Mouse (Mus musculus): Measurements from ENCODE around the gene Tnfrsf8.

Tnfrsf8 gene

DNA sequence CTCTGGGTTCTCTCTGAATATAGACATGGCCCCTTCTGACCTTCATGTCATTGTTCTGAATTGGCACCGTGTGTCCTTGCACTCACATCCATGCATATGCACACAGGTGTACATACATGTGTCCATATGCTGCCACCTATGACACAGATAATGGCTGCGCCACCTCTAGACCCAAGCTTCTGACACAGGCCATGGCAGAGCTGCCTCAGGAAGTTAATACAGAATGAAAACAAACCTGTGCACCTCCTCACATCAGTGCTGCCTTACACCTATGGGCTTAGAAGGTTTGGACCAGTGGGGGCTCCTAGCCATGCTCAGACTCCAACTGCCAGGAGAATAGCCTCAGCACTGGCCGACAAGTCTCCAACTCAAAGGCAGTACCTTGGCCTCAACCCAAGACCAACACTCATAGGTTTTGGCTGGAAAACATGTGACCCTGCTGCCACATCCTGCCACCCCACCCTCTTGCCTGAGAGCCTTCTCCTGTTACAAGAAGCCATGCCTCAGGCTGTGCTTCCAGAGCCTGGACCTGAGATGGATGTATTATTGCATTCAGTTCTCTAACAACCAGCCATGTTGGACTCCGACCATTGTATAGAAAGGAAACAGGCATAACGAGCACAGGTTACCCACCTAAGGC lies 85.3 kb downstream of the Tnfrsf8 start:
- DNase-seq: no peak

DNA sequence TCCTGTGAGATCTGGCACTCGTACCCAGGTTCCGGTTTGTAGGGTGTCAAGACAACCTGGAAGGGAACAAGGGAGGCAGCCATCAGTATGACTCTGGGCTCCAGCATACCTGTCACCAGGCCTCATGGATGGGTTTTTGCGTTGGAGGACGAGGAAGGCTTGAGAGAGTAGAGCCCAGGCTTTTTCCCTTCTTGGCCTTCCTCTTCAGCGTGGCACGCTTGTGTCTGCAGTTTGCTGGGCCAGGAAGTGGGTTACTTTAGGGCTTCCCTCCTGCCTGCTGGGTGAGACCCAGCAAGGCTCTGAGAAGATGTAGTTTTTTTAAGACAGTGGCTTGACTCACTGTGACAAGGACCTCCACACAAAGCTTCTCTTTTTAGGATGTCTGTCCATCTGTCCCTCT lies 85.9 kb downstream of the Tnfrsf8 start:
- no peak for DNase-seq

DNA sequence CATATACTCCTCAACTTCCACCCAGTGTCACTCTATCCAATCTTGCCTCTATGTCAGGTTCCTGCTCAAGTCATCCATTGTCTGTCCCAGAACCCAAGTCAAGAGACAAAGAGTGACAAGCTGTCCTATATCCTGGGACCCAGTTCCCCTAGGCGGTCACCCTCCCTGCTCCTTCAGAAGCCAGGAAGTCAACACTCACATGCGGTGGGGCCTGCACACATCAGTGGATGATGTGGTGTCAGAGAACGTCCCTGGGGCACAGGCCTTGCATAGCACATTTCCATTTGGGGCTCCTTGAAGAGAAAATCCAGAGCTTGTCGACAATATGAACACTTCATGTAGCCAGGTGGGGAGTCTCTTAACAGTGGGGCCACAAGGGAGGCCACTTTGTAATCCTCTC lies 90.4 kb downstream of the Tnfrsf8 start:
- DNase-seq: no peak

DNA sequence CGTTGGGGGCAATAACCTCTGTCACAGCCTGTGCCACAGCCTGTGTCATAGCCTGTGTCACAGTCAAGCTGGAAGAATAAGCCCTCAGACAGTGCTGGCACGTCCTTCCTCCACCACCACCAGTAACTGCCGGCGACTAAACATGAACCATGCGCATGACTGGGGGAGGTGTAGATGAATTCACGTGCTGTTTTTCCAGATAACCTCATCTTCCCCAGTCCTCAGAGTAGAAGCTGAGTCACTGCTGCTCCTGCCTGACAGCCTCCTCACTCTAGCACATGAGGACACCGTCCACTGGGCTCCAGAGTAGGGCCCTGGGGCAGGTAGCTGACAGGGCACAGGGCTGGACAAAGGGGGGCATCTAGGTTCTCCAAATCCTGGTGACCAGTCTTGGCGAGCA lies 92.9 kb downstream of the Tnfrsf8 start:
- DNase-seq: no peak

DNA sequence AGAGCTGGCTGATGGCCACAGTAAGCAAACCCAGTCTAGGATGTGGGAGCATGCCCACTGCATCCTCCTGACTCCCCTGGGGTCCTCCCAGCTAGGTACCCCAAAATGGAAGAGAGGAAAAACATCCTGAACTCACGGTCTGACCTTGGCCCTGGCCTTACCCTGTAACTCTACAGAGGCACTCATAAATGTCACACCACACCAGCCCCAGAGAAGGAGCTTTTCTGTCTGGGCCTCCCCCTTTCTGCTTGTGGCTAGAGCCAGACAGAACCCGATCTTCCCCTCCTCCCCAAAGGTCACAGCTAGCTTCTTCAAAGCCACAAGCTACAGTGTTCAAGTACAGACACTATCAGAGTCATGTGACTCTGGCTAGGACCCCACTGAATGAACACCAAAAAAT lies 93.6 kb downstream of the Tnfrsf8 start:
- DNase-seq: no peak

DNA sequence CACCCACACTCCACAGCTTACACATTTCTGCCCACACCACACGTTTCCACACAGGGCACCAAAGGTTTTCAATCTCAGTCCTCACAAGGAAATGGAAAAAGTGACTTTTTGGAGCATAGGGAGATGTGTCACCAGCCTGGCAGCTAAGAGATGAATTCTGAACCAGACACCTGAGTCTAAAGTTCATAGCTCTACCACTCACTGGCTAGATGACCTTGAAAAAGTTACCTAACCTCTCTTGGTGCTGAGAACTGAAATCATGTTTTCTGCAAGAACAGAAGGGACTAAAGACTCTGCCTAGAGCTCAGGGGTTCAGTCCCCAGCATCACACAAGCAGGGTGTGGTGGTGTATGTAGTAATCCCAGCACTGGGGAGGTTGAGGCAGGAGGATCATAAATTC lies 95.0 kb downstream of the Tnfrsf8 start:
- no peak for DNase-seq

DNA sequence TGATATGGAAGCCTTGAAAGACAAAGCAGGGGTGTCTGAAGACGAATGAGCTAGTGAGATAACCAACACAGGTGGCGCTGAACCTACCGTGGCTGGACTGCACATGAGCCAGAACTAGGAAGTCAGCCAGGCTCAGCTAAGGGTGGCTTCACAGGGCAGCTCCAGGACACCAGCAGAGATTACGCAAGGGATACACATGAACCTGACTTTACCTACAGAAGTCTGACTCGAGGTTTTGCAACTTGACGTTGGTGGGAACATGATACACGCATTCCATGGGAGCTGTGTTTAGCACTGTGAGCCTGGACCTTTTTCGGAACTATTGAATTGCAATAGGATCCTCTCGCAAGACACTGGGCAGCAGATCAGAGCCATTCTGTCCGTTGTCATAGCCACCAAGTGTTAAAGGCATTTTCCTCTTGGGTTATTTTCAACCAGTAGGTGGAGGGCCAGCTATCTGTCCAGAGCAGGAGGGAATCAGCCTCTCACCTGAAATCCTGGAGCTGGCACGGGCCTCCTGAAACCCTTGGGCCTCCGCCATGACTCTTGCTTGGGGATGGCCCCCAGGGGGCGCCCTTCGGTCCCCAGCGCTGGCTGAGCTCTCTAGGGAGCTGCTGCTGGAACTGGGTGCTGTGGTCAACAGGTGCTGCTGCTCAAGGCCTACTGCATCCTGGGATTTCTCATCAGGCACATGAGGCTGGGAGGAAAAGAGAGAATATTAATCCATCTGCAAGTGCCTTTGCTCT lies 95.6 kb downstream of the Tnfrsf8 start:
- no peak for DNase-seq

DNA sequence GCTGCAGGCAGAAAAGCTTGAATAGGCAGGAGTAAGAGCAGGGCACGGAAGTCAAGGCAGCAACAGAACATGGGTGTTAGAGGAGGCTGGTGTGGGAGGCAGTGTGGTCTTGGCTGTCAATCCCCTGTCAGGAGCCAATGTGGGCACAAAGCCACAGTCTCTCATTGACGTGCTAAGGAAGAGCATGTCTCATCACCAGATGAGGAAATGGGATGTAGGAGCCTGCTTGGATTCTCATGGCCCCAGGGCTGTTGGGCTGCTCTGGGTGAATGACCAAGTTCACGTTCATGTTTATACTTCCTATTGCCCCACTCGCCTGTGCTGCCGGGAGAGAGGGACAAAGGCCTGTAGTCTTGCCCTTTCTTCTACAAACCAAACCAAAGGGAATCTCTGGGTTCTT lies 97.1 kb downstream of the Tnfrsf8 start:
- DNase-seq: no peak

All from embryo, embryonic 11 days (tissue).